Mouse (Mus musculus): Measurements from ENCODE around the gene Dedd. TPM values are rescaled to one million over a fixed set of nuclear protein-coding genes. Genes with fewer than 3 reads are reported as not detected.
A peak's percentile ranks its signal among the peaks of the same experiment; 100 is the strongest.

The Dedd gene
- total RNA-seq, 2 experiments from 2014 or later = 26.3 to 27.7 TPM

GRCm38 (mm10) chr1:171355812-171356340 is 26.9 kb downstream of the Dedd start:
- intact Hi-C loops (cut with DNase I; ENCODE audit: low total_unique reads) = loop anchor here (2.0 kb wide), 1 partner anchor 35 kb away; no protein-coding TSS in a partner anchor

GRCm38 (mm10) chr1:171356814-171357213 is 27.9 kb downstream of the Dedd start:
- intact Hi-C loops (cut with DNase I; ENCODE audit: low total_unique reads) = loop anchor here (2.0 kb wide), 1 partner anchor 36 kb away; no protein-coding TSS in a partner anchor
- no peak for DNase-seq

More at GRCm38 (mm10) chr1:171355812-171356340, 26.9 kb downstream of the Dedd start:
- no peak for DNase-seq

- DNase-seq = no peak
- intact Hi-C loops (cut with DNase I; ENCODE audit: low total_unique reads) = no loop called here
These were observed 29.5 kb downstream of the Dedd start for GRCm38 (mm10) chr1:171358421-171358820.

- intact Hi-C loops (cut with DNase I; ENCODE audit: low total_unique reads) = loop anchor here (2.0 kb wide), 1 partner anchor 117 kb away; no protein-coding TSS in a partner anchor
- DNase-seq = peak; percentile 31
These were observed 31.3 kb downstream of the Dedd start for GRCm38 (mm10) chr1:171360253-171360652.

GRCm38 (mm10) chr1:171360656-171361055 is 31.7 kb downstream of the Dedd start, which contains the start of gene Klhdc9:
Klhdc9 (minus strand) TSS chr1:171360798.
- DNase-seq = peak; percentile 88
- intact Hi-C loops (cut with DNase I; ENCODE audit: low total_unique reads) = loop anchor here (2.0 kb wide), 1 partner anchor 116 kb away; no protein-coding TSS in a partner anchor

- peak; percentile 65 for DNase-seq
These were observed 32.5 kb downstream of the Dedd start for GRCm38 (mm10) chr1:171361106-171362103.

GRCm38 (mm10) chr1:171365934-171366333 is 37.0 kb downstream of the Dedd start:
- DNase-seq = no peak
- intact Hi-C loops (cut with DNase I; ENCODE audit: low total_unique reads) = no loop called here

More at GRCm38 (mm10) chr1:171361106-171362103, 32.5 kb downstream of the Dedd start:
- intact Hi-C loops (cut with DNase I; ENCODE audit: low total_unique reads) = loop anchor here (2.0 kb wide), 1 partner anchor 115 kb away; no protein-coding TSS in a partner anchor

GRCm38 (mm10) chr1:171369845-171370556 is 41.1 kb downstream of the Dedd start, which contains the start of gene Nectin4:
Nectin4 (plus strand) TSS chr1:171370099.
- DNase-seq = no peak
- intact Hi-C loops (cut with DNase I; ENCODE audit: low total_unique reads) = no loop called here

GRCm38 (mm10) chr1:171372880-171373279 is 43.9 kb downstream of the Dedd start:
- DNase-seq = no peak
- intact Hi-C loops (cut with DNase I; ENCODE audit: low total_unique reads) = no loop called here

- intact Hi-C loops (cut with DNase I; ENCODE audit: low total_unique reads) = no loop called here
- DNase-seq = no peak
These were observed 45.0 kb downstream of the Dedd start for GRCm38 (mm10) chr1:171373946-171374345.

GRCm38 (mm10) chr1:171375646-171376097 is 46.7 kb downstream of the Dedd start:
- intact Hi-C loops (cut with DNase I; ENCODE audit: low total_unique reads) = no loop called here
- no peak for DNase-seq

GRCm38 (mm10) chr1:171378298-171378697 is 49.4 kb downstream of the Dedd start:
- no peak for DNase-seq
- intact Hi-C loops (cut with DNase I; ENCODE audit: low total_unique reads) = no loop called here

GRCm38 (mm10) chr1:171379935-171380599 is 51.1 kb downstream of the Dedd start:
- intact Hi-C loops (cut with DNase I; ENCODE audit: low total_unique reads) = loop anchor here (10.0 kb wide), 1 partner anchor 185 kb away; no protein-coding TSS in a partner anchor
- peak; percentile 78 for DNase-seq

GRCm38 (mm10) chr1:171382096-171382620 is 53.2 kb downstream of the Dedd start:
- no peak for DNase-seq
- intact Hi-C loops (cut with DNase I; ENCODE audit: low total_unique reads) = loop anchor here (10.0 kb wide), 1 partner anchor 183 kb away; no protein-coding TSS in a partner anchor

- intact Hi-C loops (cut with DNase I; ENCODE audit: low total_unique reads) = loop anchor here (10.0 kb wide), 1 partner anchor 180 kb away; no protein-coding TSS in a partner anchor
- no peak for DNase-seq
These were observed 55.4 kb downstream of the Dedd start for GRCm38 (mm10) chr1:171384361-171384760.

- intact Hi-C loops (cut with DNase I; ENCODE audit: low total_unique reads) = loop anchor here (10.0 kb wide), 1 partner anchor 180 kb away; no protein-coding TSS in a partner anchor
These were observed 56.2 kb downstream of the Dedd start for GRCm38 (mm10) chr1:171385171-171385570.

GRCm38 (mm10) chr1:171387099-171387498 is 58.2 kb downstream of the Dedd start:
- no peak for DNase-seq
- intact Hi-C loops (cut with DNase I; ENCODE audit: low total_unique reads) = loop anchor here (10.0 kb wide), 1 partner anchor 178 kb away; no protein-coding TSS in a partner anchor

More at GRCm38 (mm10) chr1:171385171-171385570, 56.2 kb downstream of the Dedd start:
- DNase-seq = no peak

Data from gastrocnemius, postnatal 14 days (tissue).